Mouse (Mus musculus): ENCODE data around the gene Ncln. TPM values are rescaled to one million over a fixed set of nuclear protein-coding genes. Genes with fewer than 3 reads are reported as not detected.

Ncln gene
- polyA plus RNA-seq, 1 experiment from 2014 or later, result 43.6 TPM

GRCm38 (mm10) chr10:81486496-81486895, 9.7 kb downstream of the Ncln start:
- 94% methylated on average over 10 of the region's 10 CpGs for WGBS

GRCm38 (mm10) chr10:81485479-81486018, 10.6 kb downstream of the Ncln start:
- no peak overlapping the region for H3K4me2 ChIP-seq
- H3K9ac ChIP-seq, result no peak overlapping the region
- no peak for ATAC-seq (replicated peaks; ENCODE audit: insufficient number of reproducible peaks, insufficient read depth, low FRiP score, low read depth)
- peaks cover 39% of the 10 kb centered on the region for H3K36me3 ChIP-seq
- 57% methylated on average over 7 of the region's 7 CpGs for WGBS
- H3K4me3 ChIP-seq, result no peak overlapping the region
- H3K27me3 ChIP-seq, result peaks cover 22% of the 10 kb centered on the region
- no peak overlapping the region for H3K27ac ChIP-seq
- H3K4me1 ChIP-seq (replicated peaks), result peaks cover 26% of the 10 kb centered on the region
- H3K9me3 ChIP-seq (replicated peaks), result no peaks in the 10 kb centered on the region

More at GRCm38 (mm10) chr10:81486496-81486895, 9.7 kb downstream of the Ncln start:
- ATAC-seq (replicated peaks; ENCODE audit: insufficient number of reproducible peaks, insufficient read depth, low FRiP score, low read depth), result no peak
- Histone ChIP-seq H3K9ac (no peak overlapping the region), H3K4me2 (no peak overlapping the region), H3K4me3 (no peak overlapping the region), H3K27ac (no peak overlapping the region), H3K36me3 (peaks cover 49% of the 10 kb centered on the region), H3K4me1 (replicated peaks) (peaks cover 26% of the 10 kb centered on the region), H3K27me3 (peaks cover 13% of the 10 kb centered on the region), H3K9me3 (replicated peaks) (no peaks in the 10 kb centered on the region)

GRCm38 (mm10) chr10:81485060-81485449, 11.1 kb downstream of the Ncln start:
- Histone ChIP-seq H3K9ac (no peak overlapping the region), H3K36me3 (peaks cover 34% of the 10 kb centered on the region), H3K9me3 (replicated peaks) (no peaks in the 10 kb centered on the region), H3K4me3 (no peak overlapping the region), H3K4me1 (replicated peaks) (peaks cover 26% of the 10 kb centered on the region), H3K4me2 (no peak overlapping the region), H3K27me3 (peaks cover 27% of the 10 kb centered on the region), H3K27ac (no peak overlapping the region)
- no peak for ATAC-seq (replicated peaks; ENCODE audit: insufficient number of reproducible peaks, insufficient read depth, low FRiP score, low read depth)
- 21% methylated on average over 2 of the region's 2 CpGs for WGBS

- Histone ChIP-seq H3K27ac (no peak overlapping the region), H3K4me2 (no peak overlapping the region), H3K27me3 (peaks cover 30% of the 10 kb centered on the region), H3K4me1 (replicated peaks) (peaks cover 26% of the 10 kb centered on the region), H3K36me3 (peaks cover 29% of the 10 kb centered on the region), H3K4me3 (no peak overlapping the region), H3K9ac (no peak overlapping the region), H3K9me3 (replicated peaks) (no peaks in the 10 kb centered on the region)
- ATAC-seq (replicated peaks; ENCODE audit: insufficient number of reproducible peaks, insufficient read depth, low FRiP score, low read depth), result no peak
- WGBS, result 64% methylated on average over 6 of the region's 6 CpGs
These were observed 11.6 kb downstream of the Ncln start for GRCm38 (mm10) chr10:81484441-81485059.

GRCm38 (mm10) chr10:81483983-81484382, 12.2 kb downstream of the Ncln start:
- H3K36me3 ChIP-seq, result peaks cover 26% of the 10 kb centered on the region
- ATAC-seq (replicated peaks; ENCODE audit: insufficient number of reproducible peaks, insufficient read depth, low FRiP score, low read depth), result no peak
- no peak overlapping the region for H3K4me3 ChIP-seq
- 18% methylated on average over 9 of the region's 9 CpGs for WGBS
- no peak overlapping the region for H3K4me2 ChIP-seq
- H3K4me1 ChIP-seq (replicated peaks), result peaks cover 25% of the 10 kb centered on the region
- no peak overlapping the region for H3K27ac ChIP-seq
- H3K27me3 ChIP-seq, result peaks cover 33% of the 10 kb centered on the region
- H3K9ac ChIP-seq, result no peak overlapping the region
- no peaks in the 10 kb centered on the region for H3K9me3 ChIP-seq (replicated peaks)

- Histone ChIP-seq H3K9me3 (replicated peaks) (no peaks in the 10 kb centered on the region), H3K4me3 (peak within 1 kb of the TSS; percentile 54), H3K4me1 (replicated peaks) (peaks cover 12% of the 10 kb centered on the region), H3K27ac (no peak within 1 kb of the TSS), H3K27me3 (peaks cover 48% of the 10 kb centered on the region), H3K9ac (peak within 1 kb of the TSS; percentile 55), H3K36me3 (peaks cover 11% of the 10 kb centered on the region), H3K4me2 (peak within 1 kb of the TSS; percentile 94)
- 0% methylated on average over 20 of the region's 36 CpGs for WGBS
- peak; percentile 16; the same call in 1 of the 2 replicates for ATAC-seq (replicated peaks; ENCODE audit: insufficient number of reproducible peaks, insufficient read depth, low FRiP score, low read depth)
These were observed 13.7 kb downstream of the Ncln start, which contains the start of gene Celf5 for GRCm38 (mm10) chr10:81482533-81482889. Celf5 (minus strand) TSS chr10:81482709.

- WGBS, result 7% methylated on average over 34 of the region's 35 CpGs
- H3K36me3 ChIP-seq, result 0 out of 2 replicates have a peak, but pooled peaks cover 5% of the 10 kb centered on the region
- peak overlapping the region; percentile 94 for H3K4me2 ChIP-seq
- peak overlapping the region; percentile 55 for H3K9ac ChIP-seq
- ATAC-seq (replicated peaks; ENCODE audit: insufficient number of reproducible peaks, insufficient read depth, low FRiP score, low read depth), result no peak; the same call in 1 of the 2 replicates
- H3K27ac ChIP-seq, result no peak overlapping the region
- H3K27me3 ChIP-seq, result peaks cover 54% of the 10 kb centered on the region
- peak overlapping the region; percentile 54 for H3K4me3 ChIP-seq
- peaks cover 12% of the 10 kb centered on the region for H3K4me1 ChIP-seq (replicated peaks)
- H3K9me3 ChIP-seq (replicated peaks), result no peaks in the 10 kb centered on the region
These were observed 14.3 kb downstream of the Ncln start for GRCm38 (mm10) chr10:81481605-81482532.

- Histone ChIP-seq H3K9me3 (replicated peaks) (no peaks in the 10 kb centered on the region), H3K9ac (no peak overlapping the region), H3K4me2 (no peak overlapping the region), H3K4me3 (no peak overlapping the region), H3K36me3 (no peaks in the 10 kb centered on the region), H3K4me1 (replicated peaks) (peaks cover 2% of the 10 kb centered on the region; the same call in 1 of the 2 replicates), H3K27me3 (peaks cover 93% of the 10 kb centered on the region), H3K27ac (no peak overlapping the region)
- no peak for ATAC-seq (replicated peaks; ENCODE audit: insufficient number of reproducible peaks, insufficient read depth, low FRiP score, low read depth)
- 73% methylated on average over 10 of the region's 10 CpGs for WGBS
These were observed 21.7 kb downstream of the Ncln start for GRCm38 (mm10) chr10:81474461-81474860.

GRCm38 (mm10) chr10:81473003-81473451, 23.2 kb downstream of the Ncln start:
- WGBS, result 3% methylated on average over 22 of the region's 22 CpGs
- Histone ChIP-seq H3K36me3 (no peaks in the 10 kb centered on the region), H3K4me2 (no peak overlapping the region), H3K4me3 (no peak overlapping the region), H3K9ac (no peak overlapping the region), H3K27me3 (peaks cover 95% of the 10 kb centered on the region), H3K9me3 (replicated peaks) (no peaks in the 10 kb centered on the region), H3K4me1 (replicated peaks) (peaks cover 2% of the 10 kb centered on the region; the same call in 1 of the 2 replicates), H3K27ac (no peak overlapping the region)
- no peak for ATAC-seq (replicated peaks; ENCODE audit: insufficient number of reproducible peaks, insufficient read depth, low FRiP score, low read depth)

GRCm38 (mm10) chr10:81472403-81473002, 23.7 kb downstream of the Ncln start:
- H3K4me2 ChIP-seq, result no peak overlapping the region
- H3K9ac ChIP-seq, result no peak overlapping the region
- H3K9me3 ChIP-seq (replicated peaks), result no peaks in the 10 kb centered on the region
- ATAC-seq (replicated peaks; ENCODE audit: insufficient number of reproducible peaks, insufficient read depth, low FRiP score, low read depth), result no peak; the same call in 1 of the 2 replicates
- H3K4me1 ChIP-seq (replicated peaks), result peaks cover 2% of the 10 kb centered on the region; the same call in 1 of the 2 replicates
- WGBS, result 3% methylated on average over 15 of the region's 18 CpGs
- H3K27ac ChIP-seq, result no peak overlapping the region
- no peaks in the 10 kb centered on the region for H3K36me3 ChIP-seq
- H3K27me3 ChIP-seq, result peaks cover 95% of the 10 kb centered on the region
- H3K4me3 ChIP-seq, result no peak overlapping the region

GRCm38 (mm10) chr10:81470454-81470853, 25.7 kb downstream of the Ncln start:
- H3K9me3 ChIP-seq (replicated peaks), result no peaks in the 10 kb centered on the region
- no peaks in the 10 kb centered on the region for H3K4me1 ChIP-seq (replicated peaks)
- peaks cover 97% of the 10 kb centered on the region for H3K27me3 ChIP-seq
- WGBS, result 40% methylated on average over 18 of the region's 18 CpGs
- ATAC-seq (replicated peaks; ENCODE audit: insufficient number of reproducible peaks, insufficient read depth, low FRiP score, low read depth), result no peak
- H3K4me2 ChIP-seq, result no peak overlapping the region
- no peak overlapping the region for H3K4me3 ChIP-seq
- H3K27ac ChIP-seq, result no peak overlapping the region
- H3K9ac ChIP-seq, result no peak overlapping the region
- no peaks in the 10 kb centered on the region for H3K36me3 ChIP-seq

Measured in heart, embryonic 15.5 days (tissue).